Mouse (Mus musculus) liver, adult 2 months (tissue): ENCODE results near the gene Gm7173.

Experiments used
- CTCF ChIP-seq: fragments of 200-500 bp; IDR thresholded peaks from 2 replicates; pipeline ENCODE4 v1.5.1; 2011; ENCODE audit warnings: low read depth, low read length, control low read depth
- POLR2A ChIP-seq: fragments of 200-500 bp; IDR thresholded peaks from 2 replicates; pipeline ENCODE4 v1.6.1; 2011; ENCODE audit warnings: low read length, control low read depth; ENCODE audit not compliant: insufficient read depth; ENCODE audit errors: extremely low read depth

DNA sequence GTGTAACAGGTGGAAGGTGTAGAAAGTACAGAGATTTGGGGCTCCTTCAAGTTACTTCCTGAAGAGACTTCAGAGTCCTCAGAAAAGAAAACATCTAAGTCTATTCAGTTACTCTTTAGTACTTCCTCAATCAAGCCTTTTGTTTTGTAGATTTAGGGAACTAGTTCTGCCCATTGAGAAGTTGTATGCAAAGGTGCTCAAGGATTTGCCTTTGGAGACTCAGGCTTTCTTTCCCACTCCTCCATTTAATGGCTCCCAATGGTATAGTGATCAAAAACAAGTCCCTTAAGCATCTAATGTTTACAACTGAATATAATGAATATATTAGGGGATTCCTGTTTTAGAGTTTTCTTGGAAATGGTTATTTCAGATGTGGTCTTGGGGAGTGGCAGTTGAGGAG is 200.3 kb downstream of the Gm7173 start:
- TF ChIP-seq POLR2A (no peak), CTCF (no peak)
